Mouse (Mus musculus) brown adipose tissue, adult 24 weeks (tissue): ENCODE data around the gene Cacng4. TPM values are rescaled to one million over a fixed set of nuclear protein-coding genes. Genes with fewer than 3 reads are reported as not detected.
A peak's percentile ranks its signal among the peaks of the same experiment; 100 is the strongest.

Source experiments
- H3K27ac ChIP-seq: fragments of 200-500 bp; replicated peaks from 2 replicates; pipeline ENCODE4 v1.5.1; 2012; ENCODE audit warnings: low read depth, mild to moderate bottlenecking, low read length
- H3K4me1 ChIP-seq: fragments of 200-500 bp; 2 replicates; pipeline ENCODE4 v1.6.1; 2012; ENCODE audit warnings: low read length, mixed read lengths; ENCODE audit not compliant: control insufficient read depth, insufficient read depth, insufficient read length
- H3K4me3 ChIP-seq: fragments of 200-500 bp; 2 replicates; pipeline ENCODE4 v1.5.1; 2012; ENCODE audit warnings: low read depth, mild to moderate bottlenecking, low read length, moderate library complexity; ENCODE audit not compliant: insufficient read depth
- polyA plus RNA-seq: library from polyadenylated mRNA; stranded (reverse); fragments of >200 nt; gene quantifications from 2 replicates; pipeline ENCODE4 v1.2.4, GENCODE M21; 2012; ENCODE audit not compliant: missing spikeins, insufficient read depth, insufficient read length

Gene Cacng4
- polyA plus RNA-seq, 1 experiment, result not detected

GRCm38 (mm10) chr11:107748243-107749035 lies 45.9 kb downstream of the Cacng4 start:
- no peak overlapping the region for H3K4me3 ChIP-seq
- no peaks in the 10 kb centered on the region for H3K4me1 ChIP-seq
- no peak overlapping the region for H3K27ac ChIP-seq

DNA sequence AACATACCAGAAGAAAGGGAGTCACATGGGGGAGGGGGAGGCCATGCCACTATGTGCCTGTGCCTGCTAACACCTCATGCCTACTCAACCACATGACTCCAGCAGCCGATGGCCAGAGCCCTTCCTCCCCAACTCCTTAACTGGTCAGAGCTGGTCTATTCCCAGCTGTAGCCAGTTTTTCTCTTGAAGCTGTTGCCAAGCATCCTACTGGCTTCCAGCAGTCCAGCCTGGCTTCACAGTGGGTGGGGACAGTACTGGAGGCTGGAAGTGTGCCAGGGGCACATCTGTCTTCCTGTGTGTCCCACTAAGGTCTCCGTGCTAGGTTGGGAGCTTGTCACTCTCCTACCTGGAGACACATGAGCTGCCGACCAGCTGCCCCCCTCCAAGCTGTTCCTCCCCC lies 51.3 kb downstream of the Cacng4 start:
- no peaks in the 10 kb centered on the region for H3K4me1 ChIP-seq

DNA sequence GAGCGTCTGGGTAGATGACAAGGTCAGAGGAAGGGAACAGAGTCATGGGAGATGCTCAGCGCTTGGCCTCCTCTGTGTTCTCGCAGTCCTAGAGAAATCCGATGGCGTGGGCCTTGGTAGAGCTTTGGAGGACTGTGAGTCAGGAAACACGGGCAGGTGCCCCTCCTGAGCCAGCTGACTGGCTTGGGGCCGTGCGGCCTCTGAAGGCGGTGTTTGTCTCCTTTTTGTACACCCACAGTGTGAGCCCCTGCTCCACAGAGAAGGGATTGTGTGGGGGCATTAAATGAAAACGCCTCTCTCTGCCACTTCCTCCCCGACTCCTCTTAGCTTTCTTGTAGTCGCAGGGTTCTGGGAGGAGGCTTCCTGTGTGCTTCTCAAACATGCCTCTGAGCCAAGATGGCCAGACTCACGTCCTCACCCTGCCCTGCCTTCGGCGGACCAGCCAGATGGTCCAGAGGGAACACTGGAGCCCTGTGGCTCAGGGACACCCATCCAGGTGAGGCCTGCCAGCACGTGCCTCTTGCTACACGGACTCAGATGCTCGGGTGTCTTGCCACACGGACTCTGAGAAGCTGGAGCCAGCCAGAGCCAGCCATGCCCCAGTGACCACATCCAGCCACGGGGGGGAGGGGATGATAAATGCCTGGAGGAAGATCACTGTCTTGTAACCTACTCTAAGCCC lies 55.8 kb downstream of the Cacng4 start:
- H3K27ac ChIP-seq, result no peak overlapping the region
- no peak overlapping the region for H3K4me3 ChIP-seq
- no peaks in the 10 kb centered on the region for H3K4me1 ChIP-seq

More for the DNA sequence above, 51.3 kb downstream of the Cacng4 start:
- Histone ChIP-seq H3K27ac (no peak overlapping the region), H3K4me3 (no peak overlapping the region)

- Histone ChIP-seq H3K27ac (no peak overlapping the region), H3K4me3 (no peak overlapping the region), H3K4me1 (no peaks in the 10 kb centered on the region)
These were observed 56.5 kb downstream of the Cacng4 start for GRCm38 (mm10) chr11:107737886-107738285.

DNA sequence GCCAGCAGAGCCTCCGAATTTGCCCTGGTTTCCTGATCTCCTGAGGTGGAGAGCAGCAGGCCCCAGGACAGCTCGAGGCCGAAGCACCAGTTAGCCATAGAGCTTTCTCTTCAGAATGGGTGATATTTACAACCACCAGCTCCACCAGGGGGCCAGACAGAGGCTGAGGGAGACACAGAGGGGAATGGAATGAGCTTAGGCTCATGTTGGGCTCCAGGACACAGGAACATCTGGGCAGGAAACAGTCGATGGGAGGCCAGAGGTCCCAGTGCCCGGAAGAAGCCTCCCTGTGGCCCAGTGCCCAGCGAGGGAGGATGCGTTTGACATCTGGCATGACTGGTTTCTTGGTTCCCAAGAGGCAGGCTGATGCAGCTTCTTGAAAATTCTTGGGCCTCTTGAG lies 60.2 kb downstream of the Cacng4 start:
- H3K27ac ChIP-seq, result no peak overlapping the region
- H3K4me3 ChIP-seq, result no peak overlapping the region
- peaks cover 13% of the 10 kb centered on the region for H3K4me1 ChIP-seq

DNA sequence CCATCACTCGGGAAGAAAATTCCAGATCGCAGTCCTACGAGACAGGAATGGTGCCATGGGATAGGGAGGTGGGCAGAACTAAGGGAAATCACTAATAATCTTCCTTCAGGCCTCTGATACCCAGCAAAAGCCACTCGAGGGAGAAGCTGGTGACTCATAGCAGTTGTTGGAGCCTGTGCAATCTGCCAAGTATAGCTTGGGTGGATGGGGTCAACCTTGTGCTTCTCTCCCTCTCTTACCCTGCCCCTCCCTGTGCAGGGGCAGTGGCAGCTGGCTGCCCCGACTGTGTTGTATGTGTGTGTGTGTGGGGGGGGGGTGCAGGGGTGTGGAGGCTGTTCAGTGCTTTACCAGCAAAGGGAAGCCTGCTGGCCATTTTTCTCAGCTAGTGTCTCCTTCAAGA lies 62.9 kb downstream of the Cacng4 start:
- Histone ChIP-seq H3K27ac (peak overlapping the region; percentile 64; the same call in 1 of the 2 replicates), H3K4me3 (no peak overlapping the region), H3K4me1 (peaks cover 16% of the 10 kb centered on the region)

DNA sequence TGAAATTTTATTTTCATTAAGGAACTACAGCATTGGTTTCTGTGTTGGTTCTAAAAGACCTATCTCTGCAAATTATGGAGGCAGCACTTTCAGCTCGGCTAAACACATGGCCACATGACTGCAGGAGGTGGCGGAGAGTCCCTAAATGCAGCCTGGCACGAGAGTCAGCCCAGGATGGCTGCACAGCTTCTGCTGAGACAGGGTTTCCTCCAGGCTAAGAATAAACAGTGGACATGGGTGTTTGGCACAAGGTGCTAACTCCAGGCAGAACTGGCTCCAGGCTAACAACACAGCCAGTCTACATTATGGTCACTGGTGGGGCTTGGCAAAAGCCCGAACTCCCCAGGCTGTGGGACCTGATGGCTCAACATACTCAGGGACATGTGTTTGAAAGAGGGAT lies 63.4 kb downstream of the Cacng4 start:
- no peak overlapping the region for H3K4me3 ChIP-seq
- H3K4me1 ChIP-seq, result peaks cover 16% of the 10 kb centered on the region
- H3K27ac ChIP-seq, result no peak overlapping the region; the same call in 1 of the 2 replicates

DNA sequence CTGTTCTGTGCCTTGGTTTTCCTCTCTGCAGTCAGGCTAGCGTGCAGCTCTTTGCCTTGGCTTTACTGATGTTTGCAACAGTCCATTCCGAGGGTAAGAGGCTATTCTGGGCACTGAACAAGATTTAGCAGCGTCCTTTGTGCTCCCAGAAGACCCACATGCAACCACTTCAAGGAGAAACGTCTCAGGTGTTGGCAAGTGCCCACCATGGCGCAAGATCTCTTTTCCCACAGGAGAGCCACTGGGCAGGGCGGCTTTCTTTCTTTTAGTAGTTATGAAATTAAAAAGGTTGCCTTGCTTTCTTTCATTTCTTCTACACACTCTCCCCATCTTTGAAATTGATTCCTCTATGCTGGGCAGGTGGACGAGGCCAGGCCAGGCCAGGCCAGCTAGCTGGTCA lies 65.2 kb downstream of the Cacng4 start:
- H3K4me3 ChIP-seq, result no peak overlapping the region
- peaks cover 16% of the 10 kb centered on the region for H3K4me1 ChIP-seq
- no peak overlapping the region for H3K27ac ChIP-seq

DNA sequence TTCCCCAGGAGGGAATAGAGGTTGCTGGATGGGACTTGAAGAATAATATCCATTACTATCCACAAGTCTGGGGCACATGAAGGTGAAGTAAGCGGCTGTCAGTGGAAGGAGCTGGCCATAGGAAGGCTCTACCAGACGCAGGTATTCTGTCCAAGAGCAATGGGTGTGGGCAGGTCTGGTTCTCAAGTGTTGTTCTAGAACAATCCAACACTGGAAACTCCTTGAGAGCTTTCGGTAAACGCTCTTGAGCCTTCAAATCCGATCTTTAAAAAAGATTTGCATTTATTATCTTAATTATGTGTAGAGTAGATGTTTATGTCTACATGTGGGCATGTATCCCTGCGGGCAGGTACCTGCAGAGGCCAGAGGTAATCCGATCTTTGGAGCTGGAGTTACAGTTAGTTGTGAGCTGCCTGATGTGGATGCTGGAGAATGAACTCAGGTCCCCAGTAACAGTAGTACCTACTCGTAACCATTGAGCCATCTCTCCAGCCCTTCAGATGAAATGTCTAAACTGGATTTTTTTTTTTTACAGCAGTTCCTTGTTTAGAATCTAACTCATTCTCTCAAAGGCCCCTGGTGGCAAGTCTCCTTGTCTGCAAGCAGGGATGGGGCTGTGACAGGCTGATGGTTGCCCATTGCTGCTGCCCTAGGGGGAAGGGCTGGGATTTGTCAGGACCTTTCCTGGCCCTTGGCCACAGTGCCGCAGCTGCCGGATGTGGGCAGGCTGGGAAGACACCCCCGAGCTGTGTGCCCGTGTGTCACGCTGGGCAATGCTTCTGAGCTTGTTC lies 66.1 kb downstream of the Cacng4 start:
- Histone ChIP-seq H3K4me1 (peaks cover 16% of the 10 kb centered on the region), H3K27ac (no peak overlapping the region), H3K4me3 (no peak overlapping the region)

- Histone ChIP-seq H3K4me1 (peaks cover 4% of the 10 kb centered on the region; the same call in 1 of the 2 replicates), H3K4me3 (no peak overlapping the region), H3K27ac (no peak overlapping the region)
These were observed 69.8 kb downstream of the Cacng4 start for GRCm38 (mm10) chr11:107724603-107725002.

GRCm38 (mm10) chr11:107721057-107721456 lies 73.3 kb downstream of the Cacng4 start:
- Histone ChIP-seq H3K27ac (no peak overlapping the region), H3K4me3 (no peak overlapping the region), H3K4me1 (no peaks in the 10 kb centered on the region)

DNA sequence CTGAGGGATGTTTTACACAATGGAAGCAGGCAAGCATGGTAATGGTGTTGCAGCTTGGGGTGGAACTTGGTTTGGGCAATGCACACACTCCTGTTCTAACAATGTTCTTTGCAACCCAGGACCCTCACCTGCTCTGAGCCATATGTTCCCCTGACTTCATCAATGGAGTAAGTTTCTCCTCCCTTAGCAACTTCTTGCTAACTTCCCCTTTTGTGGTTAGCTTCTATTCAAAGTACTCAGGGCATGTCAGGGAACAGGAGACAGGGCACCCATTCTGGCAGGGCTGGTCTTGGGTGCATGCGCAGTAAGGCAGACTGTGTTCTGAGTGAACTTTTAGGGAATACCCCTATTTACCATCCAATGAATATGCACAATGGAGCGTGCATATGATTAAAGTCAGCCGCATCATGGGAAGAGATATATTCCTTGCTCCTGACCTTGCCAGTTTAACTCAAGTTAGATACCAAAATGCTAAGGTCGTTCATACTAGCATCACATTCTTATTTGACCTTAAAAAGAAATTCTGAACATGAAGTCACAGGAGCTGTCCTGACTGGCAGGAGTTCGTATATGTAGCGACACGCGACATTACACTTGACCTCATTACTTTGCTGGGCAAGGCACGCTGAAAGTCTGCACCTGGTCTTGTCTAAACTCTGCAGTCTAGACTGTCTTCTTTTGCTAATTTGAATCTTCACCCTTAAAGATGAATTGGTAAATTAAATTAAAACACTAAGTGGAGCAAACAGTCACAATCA lies 73.9 kb downstream of the Cacng4 start:
- Histone ChIP-seq H3K4me1 (no peaks in the 10 kb centered on the region), H3K4me3 (no peak overlapping the region), H3K27ac (no peak overlapping the region)

DNA sequence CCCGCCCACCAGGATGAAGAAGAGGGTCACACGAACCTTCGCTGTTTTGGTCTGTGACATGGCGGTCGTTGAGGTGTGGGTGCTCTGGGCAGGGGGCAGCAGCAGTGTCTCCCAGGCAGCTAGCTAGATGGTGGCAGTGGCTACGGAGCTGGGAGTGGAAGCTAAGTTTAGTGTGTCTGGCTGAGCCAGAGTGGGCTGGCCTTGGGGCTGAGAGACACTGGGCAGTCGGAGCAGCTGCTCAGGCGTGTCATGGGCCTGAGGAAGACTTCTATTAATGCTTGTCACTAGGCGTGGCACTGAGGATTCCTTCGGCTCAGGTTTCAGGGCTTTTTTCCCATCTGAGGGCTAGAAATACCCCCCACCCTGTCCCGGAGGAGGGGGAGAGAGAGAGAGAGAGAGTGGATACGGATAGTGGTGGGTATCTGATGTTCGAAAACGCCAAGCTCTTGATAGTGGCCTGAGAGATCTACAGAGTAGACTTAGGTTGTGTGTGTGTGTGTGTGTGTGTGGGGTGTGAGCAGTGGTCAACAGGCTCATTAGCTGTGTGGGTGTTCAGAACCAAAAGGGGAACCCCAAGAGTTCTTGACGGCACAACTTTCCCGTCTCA lies 77.9 kb downstream of the Cacng4 start, which contains the start of gene Cacng1:
Cacng1 (minus strand) TSS at position 191 of the 607 bp plus-strand sequence.
- Histone ChIP-seq H3K4me1 (no peaks in the 10 kb centered on the region), H3K4me3 (no peak within 1 kb of the TSS), H3K27ac (no peak within 1 kb of the TSS)

DNA sequence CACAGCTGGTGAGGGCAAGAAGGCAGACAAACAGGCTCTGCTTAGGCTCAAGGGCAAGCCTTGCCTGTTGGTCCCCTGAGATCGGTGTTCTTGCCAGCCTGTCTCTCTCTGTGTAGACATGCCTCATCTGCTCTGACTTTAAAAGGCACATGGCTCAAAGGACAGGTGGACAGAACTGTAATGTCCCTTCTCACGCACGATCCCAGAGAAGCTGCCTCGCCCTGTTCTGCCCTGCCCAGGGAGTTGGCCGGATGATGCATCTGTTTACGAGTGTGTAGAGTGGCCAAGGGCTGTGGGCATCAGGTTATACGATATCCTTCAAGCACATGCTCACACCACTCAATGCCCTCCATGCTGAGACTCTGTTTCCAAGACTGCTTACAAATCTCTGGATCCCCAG lies 80.0 kb downstream of the Cacng4 start:
- no peak overlapping the region for H3K27ac ChIP-seq
- H3K4me1 ChIP-seq, result no peaks in the 10 kb centered on the region
- H3K4me3 ChIP-seq, result no peak overlapping the region
